Mouse (Mus musculus) lung, postnatal 4 days (tissue): ENCODE measurements around the gene Zmym1.
"Not testable (repeated sequence)": the region's sequence is repeated elsewhere in the genome, so short reads cannot be mapped to it uniquely, and the experiment has no call there.

ENCODE experiments used
- DNase-seq, 2 experiments: peaks; one replicate each; pipeline ENCODE4 v3.0.0; 2021

Gene Zmym1

GRCm38 (mm10) chr4:127060585-127061290 is at the start of gene Zmym1:
Zmym1 (minus strand) TSS chr4:127061152.
- DNase-seq = peak; percentile 93

- DNase-seq = peak in 1 of 2 experiments; percentile 8
These were observed 49.6 kb upstream of the Zmym1 start for GRCm38 (mm10) chr4:127110570-127110969.

GRCm38 (mm10) chr4:127107566-127107965 is 46.6 kb upstream of the Zmym1 start:
- no peak for DNase-seq

GRCm38 (mm10) chr4:127099552-127099951 is 38.6 kb upstream of the Zmym1 start:
- DNase-seq = not testable (repeated sequence)

- no peak for DNase-seq
These were observed 34.1 kb upstream of the Zmym1 start for GRCm38 (mm10) chr4:127095090-127095489.

GRCm38 (mm10) chr4:127091188-127091587 is 30.2 kb upstream of the Zmym1 start:
- DNase-seq = no peak

GRCm38 (mm10) chr4:127085761-127086160 is 24.8 kb upstream of the Zmym1 start:
- DNase-seq = no peak

- no peak for DNase-seq
These were observed 22.2 kb upstream of the Zmym1 start for GRCm38 (mm10) chr4:127083131-127083530.

- no peak for DNase-seq
These were observed 19.9 kb upstream of the Zmym1 start for GRCm38 (mm10) chr4:127080806-127081205.

- DNase-seq = peak; percentile 96 to 97
These were observed 16.1 kb upstream of the Zmym1 start, which contains the start of gene Zmym6 for GRCm38 (mm10) chr4:127076875-127077548. Zmym6 (plus strand) TSS chr4:127077383.

GRCm38 (mm10) chr4:127074915-127075314 is 14.0 kb upstream of the Zmym1 start:
- no peak for DNase-seq

GRCm38 (mm10) chr4:127064051-127064450 is 3.1 kb upstream of the Zmym1 start:
- DNase-seq = no peak

- DNase-seq = no peak
These were observed 6.3 kb downstream of the Zmym1 start for GRCm38 (mm10) chr4:127054522-127055198.

- DNase-seq = no peak
These were observed 7.9 kb downstream of the Zmym1 start for GRCm38 (mm10) chr4:127053071-127053470.

GRCm38 (mm10) chr4:127051121-127051520 is 9.8 kb downstream of the Zmym1 start:
- no peak for DNase-seq

- DNase-seq = no peak
These were observed 17.4 kb downstream of the Zmym1 start for GRCm38 (mm10) chr4:127043540-127043939.

GRCm38 (mm10) chr4:127039871-127040483 is 21.0 kb downstream of the Zmym1 start:
- no peak for DNase-seq

GRCm38 (mm10) chr4:127038828-127039349 is 22.1 kb downstream of the Zmym1 start:
- DNase-seq = no peak

- no peak for DNase-seq
These were observed 22.8 kb downstream of the Zmym1 start for GRCm38 (mm10) chr4:127037908-127038827.

- DNase-seq = no peak
These were observed 23.8 kb downstream of the Zmym1 start for GRCm38 (mm10) chr4:127037158-127037557.

GRCm38 (mm10) chr4:127027228-127028190 is 33.4 kb downstream of the Zmym1 start:
- DNase-seq = peak in 1 of 2 experiments; percentile 58
